Mouse (Mus musculus): ENCODE results near the gene Slc22a8. TPM values are rescaled to one million over a fixed set of nuclear protein-coding genes. Genes with fewer than 3 reads are reported as not detected.

Slc22a8 gene
- polyA plus RNA-seq, 1 experiment, result not detected

GRCm38 (mm10) chr19:8593833-8594232 lies 2.8 kb downstream of the Slc22a8 start:
- no peak overlapping the region for H3K27ac ChIP-seq (ENCODE audit: insufficient read depth, low read length)
- TF ChIP-seq POLR2A (IDR thresholded peaks at IDR 0.05; ENCODE audit: low read depth, low read length) (no peak), CTCF (IDR thresholded peaks at IDR 0.05; ENCODE audit: borderline replicate concordance, insufficient read depth, low read length) (no peak)
- H3K4me3 ChIP-seq (ENCODE audit: insufficient read depth, low read length), result no peak overlapping the region
- H3K4me1 ChIP-seq (ENCODE audit: control insufficient read depth, insufficient read depth, low read length), result no peaks in the 10 kb centered on the region

GRCm38 (mm10) chr19:8594518-8594917 lies 3.5 kb downstream of the Slc22a8 start:
- H3K27ac ChIP-seq (ENCODE audit: insufficient read depth, low read length), result no peak overlapping the region
- H3K4me1 ChIP-seq (ENCODE audit: control insufficient read depth, insufficient read depth, low read length), result no peaks in the 10 kb centered on the region
- no peak for TF ChIP-seq POLR2A (IDR thresholded peaks at IDR 0.05; ENCODE audit: low read depth, low read length)

GRCm38 (mm10) chr19:8597269-8597668 lies 6.2 kb downstream of the Slc22a8 start:
- Histone ChIP-seq H3K4me3 (ENCODE audit: insufficient read depth, low read length) (no peak overlapping the region), H3K4me1 (ENCODE audit: control insufficient read depth, insufficient read depth, low read length) (no peaks in the 10 kb centered on the region), H3K27ac (ENCODE audit: insufficient read depth, low read length) (no peak overlapping the region)
- TF ChIP-seq CTCF (IDR thresholded peaks at IDR 0.05; ENCODE audit: borderline replicate concordance, insufficient read depth, low read length), result no peak
- TF ChIP-seq POLR2A (IDR thresholded peaks at IDR 0.05; ENCODE audit: low read depth, low read length), result no peak

More at GRCm38 (mm10) chr19:8594518-8594917, 3.5 kb downstream of the Slc22a8 start:
- H3K4me3 ChIP-seq (ENCODE audit: insufficient read depth, low read length), result no peak overlapping the region

- Histone ChIP-seq H3K4me3 (ENCODE audit: insufficient read depth, low read length) (no peak overlapping the region), H3K27ac (ENCODE audit: insufficient read depth, low read length) (no peak overlapping the region), H3K4me1 (ENCODE audit: control insufficient read depth, insufficient read depth, low read length) (no peaks in the 10 kb centered on the region)
- no peak for TF ChIP-seq CTCF (IDR thresholded peaks at IDR 0.05; ENCODE audit: borderline replicate concordance, insufficient read depth, low read length)
- no peak for TF ChIP-seq POLR2A (IDR thresholded peaks at IDR 0.05; ENCODE audit: low read depth, low read length)
Measured at GRCm38 (mm10) chr19:8599229-8599628, 8.2 kb downstream of the Slc22a8 start.

GRCm38 (mm10) chr19:8601922-8602321 lies 10.9 kb downstream of the Slc22a8 start:
- TF ChIP-seq CTCF (IDR thresholded peaks at IDR 0.05; ENCODE audit: borderline replicate concordance, insufficient read depth, low read length) (no peak), POLR2A (IDR thresholded peaks at IDR 0.05; ENCODE audit: low read depth, low read length) (no peak)
- no peak overlapping the region for H3K4me3 ChIP-seq (ENCODE audit: insufficient read depth, low read length)
- no peak overlapping the region for H3K27ac ChIP-seq (ENCODE audit: insufficient read depth, low read length)

GRCm38 (mm10) chr19:8602914-8603313 lies 11.9 kb downstream of the Slc22a8 start:
- Histone ChIP-seq H3K4me1 (ENCODE audit: control insufficient read depth, insufficient read depth, low read length) (no peaks in the 10 kb centered on the region), H3K27ac (ENCODE audit: insufficient read depth, low read length) (no peak overlapping the region), H3K4me3 (ENCODE audit: insufficient read depth, low read length) (no peak overlapping the region)
- TF ChIP-seq POLR2A (IDR thresholded peaks at IDR 0.05; ENCODE audit: low read depth, low read length) (no peak), CTCF (IDR thresholded peaks at IDR 0.05; ENCODE audit: borderline replicate concordance, insufficient read depth, low read length) (no peak)

More at GRCm38 (mm10) chr19:8601922-8602321, 10.9 kb downstream of the Slc22a8 start:
- no peaks in the 10 kb centered on the region for H3K4me1 ChIP-seq (ENCODE audit: control insufficient read depth, insufficient read depth, low read length)

- H3K27ac ChIP-seq (ENCODE audit: insufficient read depth, low read length), result no peak overlapping the region
- TF ChIP-seq CTCF (IDR thresholded peaks at IDR 0.05; ENCODE audit: borderline replicate concordance, insufficient read depth, low read length) (no peak), POLR2A (IDR thresholded peaks at IDR 0.05; ENCODE audit: low read depth, low read length) (no peak)
- H3K4me1 ChIP-seq (ENCODE audit: control insufficient read depth, insufficient read depth, low read length), result no peaks in the 10 kb centered on the region
- no peak overlapping the region for H3K4me3 ChIP-seq (ENCODE audit: insufficient read depth, low read length)
Measured at GRCm38 (mm10) chr19:8604536-8605240, 13.6 kb downstream of the Slc22a8 start.

- Histone ChIP-seq H3K4me3 (ENCODE audit: insufficient read depth, low read length) (no peak overlapping the region), H3K4me1 (ENCODE audit: control insufficient read depth, insufficient read depth, low read length) (no peaks in the 10 kb centered on the region), H3K27ac (ENCODE audit: insufficient read depth, low read length) (no peak overlapping the region)
- TF ChIP-seq CTCF (IDR thresholded peaks at IDR 0.05; ENCODE audit: borderline replicate concordance, insufficient read depth, low read length), result no peak
- TF ChIP-seq POLR2A (IDR thresholded peaks at IDR 0.05; ENCODE audit: low read depth, low read length), result no peak
Measured at GRCm38 (mm10) chr19:8605241-8605558, 14.1 kb downstream of the Slc22a8 start.

- H3K27ac ChIP-seq (ENCODE audit: insufficient read depth, low read length), result no peak overlapping the region
- TF ChIP-seq POLR2A (IDR thresholded peaks at IDR 0.05; ENCODE audit: low read depth, low read length) (no peak), CTCF (IDR thresholded peaks at IDR 0.05; ENCODE audit: borderline replicate concordance, insufficient read depth, low read length) (no peak)
- H3K4me3 ChIP-seq (ENCODE audit: insufficient read depth, low read length), result no peak overlapping the region
- H3K4me1 ChIP-seq (ENCODE audit: control insufficient read depth, insufficient read depth, low read length), result no peaks in the 10 kb centered on the region
Measured at GRCm38 (mm10) chr19:8611358-8612123, 20.5 kb downstream of the Slc22a8 start.

GRCm38 (mm10) chr19:8613111-8613510 lies 22.1 kb downstream of the Slc22a8 start:
- TF ChIP-seq CTCF (IDR thresholded peaks at IDR 0.05; ENCODE audit: borderline replicate concordance, insufficient read depth, low read length) (no peak), POLR2A (IDR thresholded peaks at IDR 0.05; ENCODE audit: low read depth, low read length) (no peak)
- no peak overlapping the region for H3K4me3 ChIP-seq (ENCODE audit: insufficient read depth, low read length)

More at GRCm38 (mm10) chr19:8613111-8613510, 22.1 kb downstream of the Slc22a8 start:
- H3K4me1 ChIP-seq (ENCODE audit: control insufficient read depth, insufficient read depth, low read length), result no peaks in the 10 kb centered on the region
- no peak overlapping the region for H3K27ac ChIP-seq (ENCODE audit: insufficient read depth, low read length)

All from embryonic fibroblast, embryonic 13.5 days (primary cell).